Mouse (Mus musculus) midbrain, embryonic 12.5 days (tissue): Measurements from ENCODE around the gene Gm11060. TPM values are rescaled to one million over a fixed set of nuclear protein-coding genes. Genes with fewer than 3 reads are reported as not detected.

Source experiments
- ATAC-seq: fragments of 200-750 bp; cut with Nextera tagmentation; 2 replicates; pipeline ENCODE4 v1.8.0; 2017; ENCODE audit warnings: low read depth, moderate TSS enrichment, moderate library complexity; ENCODE audit not compliant: low FRiP score
- H3K27ac ChIP-seq: fragments of 300-500 bp; sonication (generic); replicated peaks from 2 replicates; pipeline ENCODE4 v1.5.1; 2016; ENCODE audit warnings: mild to moderate bottlenecking
- H3K27me3 ChIP-seq: fragments of 300-500 bp; sonication (generic); 2 replicates; pipeline ENCODE4 v1.6.1; 2016; ENCODE audit warnings: mild to moderate bottlenecking
- H3K36me3 ChIP-seq: fragments of 300-500 bp; sonication (generic); 2 replicates; pipeline ENCODE4 v1.6.1; 2016
- H3K4me1 ChIP-seq: fragments of 300-500 bp; sonication (generic); 2 replicates; pipeline ENCODE4 v1.6.1; 2016
- H3K4me2 ChIP-seq: fragments of 300-500 bp; sonication (generic); replicated peaks from 2 replicates; pipeline ENCODE4 v1.6.1; 2016; ENCODE audit warnings: mild to moderate bottlenecking, moderate library complexity
- H3K4me3 ChIP-seq: fragments of 300-500 bp; sonication (generic); 2 replicates; pipeline ENCODE4 v1.5.1; 2016; ENCODE audit warnings: mild to moderate bottlenecking
- H3K9ac ChIP-seq: fragments of 300-500 bp; sonication (generic); replicated peaks from 2 replicates; pipeline ENCODE4 v1.6.1; 2016; ENCODE audit warnings: mild to moderate bottlenecking, moderate library complexity
- H3K9me3 ChIP-seq: fragments of 300-500 bp; sonication (generic); 2 replicates; pipeline ENCODE4 v1.6.1; 2016; ENCODE audit warnings: mild to moderate bottlenecking
- WGBS: fragments of 180-500 bp; shearing (Covaris S2); methylation state at CpG from one replicate; pipeline ENCODE4 v1.1.7; 2016; 5-methylcytosine and 5-hydroxymethylcytosine counted together
- polyA plus RNA-seq: library from polyadenylated mRNA; unstranded; fragments of >200 nt; fragmentation: Nextera tagmentation; extraction: Ambion mirVana; gene quantifications from 2 replicates; pipeline ENCODE4 v1.2.1, GENCODE M21; 2016

The Gm11060 gene
- polyA plus RNA-seq, 1 experiment from 2014 or later: not detected

- peaks cover 22% of the 10 kb centered on the region for H3K4me1 ChIP-seq
- peak overlapping the region; percentile 22; the same call in 1 of the 2 replicates for H3K4me2 ChIP-seq
- peaks cover 97% of the 10 kb centered on the region for H3K27me3 ChIP-seq
- peak overlapping the region; percentile 14; the same call in 1 of the 2 replicates for H3K4me3 ChIP-seq
- under 1% methylated on average over 27 of the region's 27 CpGs for WGBS
- H3K36me3 ChIP-seq: no peaks in the 10 kb centered on the region
- ATAC-seq: no peak
- no peaks in the 10 kb centered on the region for H3K9me3 ChIP-seq
- H3K9ac ChIP-seq: no peak overlapping the region
- H3K27ac ChIP-seq: no peak overlapping the region
Measured at GRCm38 (mm10) chr2:105122886-105123285, 31.1 kb downstream of the Gm11060 start.

- 2% methylated on average over 8 of the region's 8 CpGs for WGBS
Measured at GRCm38 (mm10) chr2:105123431-105123830, 31.6 kb downstream of the Gm11060 start.

GRCm38 (mm10) chr2:105123881-105124280, 32.1 kb downstream of the Gm11060 start:
- WGBS: 1% methylated on average over 9 of the region's 9 CpGs
- no peaks in the 10 kb centered on the region for H3K36me3 ChIP-seq
- H3K4me2 ChIP-seq: no peak overlapping the region
- H3K4me3 ChIP-seq: no peak overlapping the region
- no peaks in the 10 kb centered on the region for H3K9me3 ChIP-seq
- peaks cover 22% of the 10 kb centered on the region for H3K4me1 ChIP-seq
- no peak overlapping the region for H3K9ac ChIP-seq
- peaks cover 99% of the 10 kb centered on the region for H3K27me3 ChIP-seq
- H3K27ac ChIP-seq: no peak overlapping the region
- ATAC-seq: no peak

More at GRCm38 (mm10) chr2:105123431-105123830, 31.6 kb downstream of the Gm11060 start:
- no peaks in the 10 kb centered on the region for H3K9me3 ChIP-seq
- H3K36me3 ChIP-seq: no peaks in the 10 kb centered on the region
- no peak overlapping the region for H3K4me3 ChIP-seq
- H3K4me2 ChIP-seq: no peak overlapping the region
- H3K9ac ChIP-seq: no peak overlapping the region
- peaks cover 99% of the 10 kb centered on the region for H3K27me3 ChIP-seq
- no peak overlapping the region for H3K27ac ChIP-seq
- peaks cover 22% of the 10 kb centered on the region for H3K4me1 ChIP-seq
- no peak for ATAC-seq

- Histone ChIP-seq H3K27me3 (peaks cover 99% of the 10 kb centered on the region), H3K4me1 (peaks cover 22% of the 10 kb centered on the region), H3K27ac (no peak overlapping the region), H3K9me3 (no peaks in the 10 kb centered on the region), H3K9ac (no peak overlapping the region), H3K4me3 (no peak overlapping the region), H3K36me3 (no peaks in the 10 kb centered on the region), H3K4me2 (no peak overlapping the region)
- no peak for ATAC-seq
- 2% methylated on average over 7 of the region's 7 CpGs for WGBS
Measured at GRCm38 (mm10) chr2:105124391-105124790, 32.6 kb downstream of the Gm11060 start.

GRCm38 (mm10) chr2:105125205-105125604, 33.4 kb downstream of the Gm11060 start:
- no peak overlapping the region for H3K27ac ChIP-seq
- no peak overlapping the region for H3K4me3 ChIP-seq
- 1% methylated on average over 8 of the region's 8 CpGs for WGBS
- H3K4me2 ChIP-seq: no peak overlapping the region
- H3K27me3 ChIP-seq: peaks cover 99% of the 10 kb centered on the region
- no peak overlapping the region for H3K9ac ChIP-seq
- H3K4me1 ChIP-seq: peaks cover 22% of the 10 kb centered on the region
- no peaks in the 10 kb centered on the region for H3K9me3 ChIP-seq
- no peak for ATAC-seq
- no peaks in the 10 kb centered on the region for H3K36me3 ChIP-seq

- Histone ChIP-seq H3K9ac (no peak overlapping the region), H3K4me2 (no peak overlapping the region), H3K4me3 (no peak overlapping the region), H3K4me1 (peaks cover 26% of the 10 kb centered on the region), H3K27me3 (peaks cover 99% of the 10 kb centered on the region), H3K9me3 (no peaks in the 10 kb centered on the region), H3K36me3 (no peaks in the 10 kb centered on the region), H3K27ac (no peak overlapping the region)
- ATAC-seq: no peak
- WGBS: 3% methylated on average over 15 of the region's 15 CpGs
Measured at GRCm38 (mm10) chr2:105125641-105126040, 33.8 kb downstream of the Gm11060 start.

GRCm38 (mm10) chr2:105126279-105126678, 34.5 kb downstream of the Gm11060 start, which contains the start of gene Wt1:
Gene Wt1, plus strand, starts transcription at chr2:105126529.
- Histone ChIP-seq H3K9me3 (no peaks in the 10 kb centered on the region), H3K27ac (no peak within 1 kb of the TSS), H3K36me3 (no peaks in the 10 kb centered on the region), H3K4me1 (peaks cover 28% of the 10 kb centered on the region), H3K4me2 (peak within 1 kb of the TSS; percentile 43), H3K4me3 (peak within 1 kb of the TSS; percentile 30), H3K27me3 (peaks cover 99% of the 10 kb centered on the region), H3K9ac (no peak within 1 kb of the TSS)
- ATAC-seq: peak; percentile 71
- under 1% methylated on average over 21 of the region's 25 CpGs for WGBS

- no peak overlapping the region for H3K27ac ChIP-seq
- peak overlapping the region; percentile 43 for H3K4me2 ChIP-seq
- H3K36me3 ChIP-seq: no peaks in the 10 kb centered on the region
- H3K9ac ChIP-seq: no peak overlapping the region
- H3K27me3 ChIP-seq: peaks cover 99% of the 10 kb centered on the region
- no peaks in the 10 kb centered on the region for H3K9me3 ChIP-seq
- peak; percentile 27 for ATAC-seq
- peaks cover 28% of the 10 kb centered on the region for H3K4me1 ChIP-seq
- WGBS: under 1% methylated on average over 90 of the region's 92 CpGs
- peak overlapping the region; percentile 30 for H3K4me3 ChIP-seq
Measured at GRCm38 (mm10) chr2:105126691-105127530, 35.1 kb downstream of the Gm11060 start.

GRCm38 (mm10) chr2:105127531-105128480, 36.0 kb downstream of the Gm11060 start:
- WGBS: 1% methylated on average over 52 of the region's 52 CpGs
- ATAC-seq: no peak
- Histone ChIP-seq H3K4me3 (peak overlapping the region; percentile 30), H3K27ac (no peak overlapping the region), H3K4me1 (peaks cover 26% of the 10 kb centered on the region), H3K36me3 (no peaks in the 10 kb centered on the region), H3K9ac (no peak overlapping the region), H3K4me2 (peak overlapping the region; percentile 43; the same call in 1 of the 2 replicates), H3K27me3 (peaks cover 100% of the 10 kb centered on the region), H3K9me3 (no peaks in the 10 kb centered on the region)

- Histone ChIP-seq H3K27me3 (peaks cover 100% of the 10 kb centered on the region), H3K4me3 (no peak overlapping the region), H3K27ac (no peak overlapping the region), H3K9me3 (no peaks in the 10 kb centered on the region), H3K9ac (no peak overlapping the region), H3K4me1 (peaks cover 23% of the 10 kb centered on the region), H3K4me2 (no peak overlapping the region), H3K36me3 (no peaks in the 10 kb centered on the region)
- no peak for ATAC-seq
- WGBS: under 1% methylated on average over 12 of the region's 12 CpGs
Measured at GRCm38 (mm10) chr2:105128564-105128963, 36.7 kb downstream of the Gm11060 start.

- Histone ChIP-seq H3K4me2 (0 out of 2 replicates have a peak overlapping the region, but pooled peaks have one; percentile 19), H3K27me3 (peaks cover 100% of the 10 kb centered on the region), H3K9ac (no peak overlapping the region), H3K27ac (no peak overlapping the region), H3K36me3 (no peaks in the 10 kb centered on the region), H3K4me1 (peaks cover 28% of the 10 kb centered on the region), H3K4me3 (0 out of 2 replicates have a peak overlapping the region, but pooled peaks have one; percentile 7), H3K9me3 (no peaks in the 10 kb centered on the region)
- WGBS: 1% methylated on average over 32 of the region's 32 CpGs
- ATAC-seq: no peak
Measured at GRCm38 (mm10) chr2:105130351-105131060, 38.7 kb downstream of the Gm11060 start.
